Mouse (Mus musculus) kidney, adult 2 months (tissue): ENCODE results near the gene Rad17. TPM values are rescaled to one million over a fixed set of nuclear protein-coding genes. Genes with fewer than 3 reads are reported as not detected.

Source experiments
- DNase-seq: peaks from one replicate; pipeline ENCODE4 v3.0.0; 2021
- H3K27ac ChIP-seq: fragments of 200-500 bp; 2 replicates; pipeline ENCODE4 v1.5.1; 2012; ENCODE audit warnings: low read depth, low read length, control low read depth, inconsistent platforms; ENCODE audit not compliant: insufficient read depth
- H3K27me3 ChIP-seq: fragments of 200-500 bp; replicated peaks from 2 replicates; pipeline ENCODE4 v1.6.1; 2012; ENCODE audit warnings: mild to moderate bottlenecking, moderate library complexity, low read length, inconsistent platforms; ENCODE audit not compliant: control insufficient read depth, insufficient read depth
- H3K36me3 ChIP-seq: fragments of 200-500 bp; 2 replicates; pipeline ENCODE4 v1.6.1; 2012; ENCODE audit warnings: mild to moderate bottlenecking, moderate library complexity, low read length, inconsistent platforms; ENCODE audit not compliant: control insufficient read depth, insufficient read depth
- H3K4me1 ChIP-seq: fragments of 200-500 bp; 2 replicates; pipeline ENCODE4 v1.6.1; 2011; ENCODE audit warnings: low read length; ENCODE audit not compliant: control insufficient read depth, insufficient read depth
- H3K4me3 ChIP-seq: fragments of 200-500 bp; 2 replicates; pipeline ENCODE4 v1.5.1; 2011; ENCODE audit warnings: mild to moderate bottlenecking, low read depth, low read length, control low read depth; ENCODE audit not compliant: insufficient read depth
- CTCF ChIP-seq: fragments of 200-500 bp; conservative IDR thresholded peaks from 2 replicates; pipeline ENCODE4 v1.5.1; 2011; ENCODE audit warnings: low read depth, mild to moderate bottlenecking, control low read depth, low read length, moderate library complexity, mixed read lengths; ENCODE audit not compliant: insufficient read depth, insufficient read length
- POLR2A ChIP-seq: fragments of 200-500 bp; IDR thresholded peaks from one replicate; pipeline ENCODE4 v1.6.1; 2011; ENCODE audit warnings: low read depth, low read length, control low read depth
- WGBS: fragments of 180-500 bp; shearing (Covaris S2); methylation state at CpG from one replicate; pipeline ENCODE4 v1.1.7; 2018; 5-methylcytosine and 5-hydroxymethylcytosine counted together
- polyA plus RNA-seq: library from polyadenylated mRNA; depleted of rRNA; stranded (reverse); fragments of >200 nt; gene quantifications from 2 replicates; pipeline ENCODE4 v1.2.3, GENCODE M21; 2012

The Rad17 gene
- polyA plus RNA-seq, 1 experiment: 5.2 TPM

- no peak overlapping the region for H3K27ac ChIP-seq
- no peaks in the 10 kb centered on the region for H3K27me3 ChIP-seq
- TF ChIP-seq POLR2A (no peak), CTCF (no peak)
- 95% methylated on average over 10 of the region's 10 CpGs for WGBS
- no peak for DNase-seq
- H3K4me3 ChIP-seq: no peak overlapping the region
- H3K4me1 ChIP-seq: no peaks in the 10 kb centered on the region
- H3K36me3 ChIP-seq: no peaks in the 10 kb centered on the region
Observed at GRCm38 (mm10) chr13:100612251-100612650, 38.6 kb downstream of the Rad17 start.

GRCm38 (mm10) chr13:100611266-100611665 is 39.6 kb downstream of the Rad17 start:
- no peak overlapping the region for H3K27ac ChIP-seq
- H3K4me1 ChIP-seq: peaks cover 8% of the 10 kb centered on the region
- H3K27me3 ChIP-seq: no peaks in the 10 kb centered on the region
- WGBS: 88% methylated on average over 13 of the region's 13 CpGs
- no peak for DNase-seq
- H3K4me3 ChIP-seq: no peak overlapping the region
- TF ChIP-seq CTCF (no peak), POLR2A (no peak)
- no peaks in the 10 kb centered on the region for H3K36me3 ChIP-seq

- TF ChIP-seq CTCF (peak; percentile 27), POLR2A (no peak)
- DNase-seq: no peak
- Histone ChIP-seq H3K4me3 (no peak overlapping the region), H3K27me3 (no peaks in the 10 kb centered on the region), H3K27ac (no peak overlapping the region), H3K36me3 (no peaks in the 10 kb centered on the region), H3K4me1 (peaks cover 9% of the 10 kb centered on the region)
- 92% methylated on average over 8 of the region's 8 CpGs for WGBS
Observed at GRCm38 (mm10) chr13:100607756-100608155, 43.1 kb downstream of the Rad17 start.

- H3K4me3 ChIP-seq: no peak overlapping the region
- WGBS: 44% methylated on average over 1 of the region's 1 CpGs
- peaks cover 9% of the 10 kb centered on the region for H3K4me1 ChIP-seq
- TF ChIP-seq POLR2A (no peak), CTCF (no peak)
- no peaks in the 10 kb centered on the region for H3K36me3 ChIP-seq
- DNase-seq: no peak
- no peaks in the 10 kb centered on the region for H3K27me3 ChIP-seq
- no peak overlapping the region for H3K27ac ChIP-seq
Observed at GRCm38 (mm10) chr13:100605845-100606244, 45.0 kb downstream of the Rad17 start.

GRCm38 (mm10) chr13:100603738-100604095 is 47.1 kb downstream of the Rad17 start:
- no peak for TF ChIP-seq CTCF
- Histone ChIP-seq H3K36me3 (no peaks in the 10 kb centered on the region), H3K27ac (no peak overlapping the region), H3K4me1 (peaks cover 9% of the 10 kb centered on the region), H3K4me3 (no peak overlapping the region), H3K27me3 (no peaks in the 10 kb centered on the region)
- WGBS: 90% methylated on average over 11 of the region's 11 CpGs
- no peak for DNase-seq

- Histone ChIP-seq H3K27ac (peak overlapping the region; percentile 75), H3K4me1 (peaks cover 9% of the 10 kb centered on the region), H3K27me3 (no peaks in the 10 kb centered on the region), H3K4me3 (no peak overlapping the region), H3K36me3 (no peaks in the 10 kb centered on the region)
- DNase-seq: peak; percentile 48
- 74% methylated on average over 10 of the region's 10 CpGs for WGBS
- TF ChIP-seq CTCF (no peak), POLR2A (no peak)
Observed at GRCm38 (mm10) chr13:100603031-100603737, 47.7 kb downstream of the Rad17 start.

- Histone ChIP-seq H3K27me3 (no peaks in the 10 kb centered on the region), H3K4me3 (no peak overlapping the region), H3K27ac (peak overlapping the region; percentile 84), H3K4me1 (peaks cover 9% of the 10 kb centered on the region), H3K36me3 (no peaks in the 10 kb centered on the region; the same call in 1 of the 2 replicates)
- 43% methylated on average over 5 of the region's 5 CpGs for WGBS
- peak; percentile 91 for DNase-seq
- TF ChIP-seq CTCF (no peak), POLR2A (no peak)
Observed at GRCm38 (mm10) chr13:100602239-100602902, 48.5 kb downstream of the Rad17 start.
